Mouse (Mus musculus) forebrain, embryonic 14.5 days (tissue): Measurements from ENCODE around the gene Mical2. TPM values are rescaled to one million over a fixed set of nuclear protein-coding genes. Genes with fewer than 3 reads are reported as not detected.

Experiments
- polyA plus RNA-seq: library from polyadenylated mRNA; unstranded; fragments of >200 nt; fragmentation: Nextera tagmentation; extraction: Ambion mirVana; gene quantifications from 2 replicates; pipeline ENCODE4 v1.2.1, GENCODE M21; 2014

Mical2 gene
- polyA plus RNA-seq, 1 experiment from 2014 or later = 2.6 TPM

Other genes with a start within 250 kb of the Mical2 start
- 82.0 and 93.0 TPM in 2 replicates for gene Usp47, start 202.4 kb upstream of the Mical2 start, polyA plus RNA-seq
- gene Dkk3, start 66.8 kb upstream of the Mical2 start, polyA plus RNA-seq = 22.9 and 24.7 TPM in 2 replicates
- 17.4 and 22.2 TPM in 2 replicates for gene Parva, start 201.6 kb downstream of the Mical2 start, polyA plus RNA-seq